Mouse (Mus musculus): Measurements from ENCODE around the gene Snrnp27.

DNA sequence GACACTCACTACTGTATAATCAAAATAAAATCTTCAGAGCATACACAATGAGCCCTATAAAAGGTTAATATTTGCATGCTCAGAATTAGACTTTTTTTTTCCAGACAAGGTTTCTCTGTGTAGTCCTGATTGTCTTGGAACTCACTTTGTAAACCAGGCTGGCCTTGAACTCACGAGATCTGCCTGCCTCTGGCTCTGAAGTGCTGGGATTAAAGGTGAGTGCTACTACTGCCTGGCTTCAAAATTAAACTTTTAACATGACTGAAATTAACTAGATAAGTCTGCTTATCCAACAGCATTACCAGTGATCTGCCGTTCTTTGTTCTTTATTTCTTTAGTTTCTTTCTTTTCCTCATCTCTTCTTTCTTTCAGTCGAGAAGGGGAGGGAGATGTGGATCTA is 3.0 kb downstream of the Snrnp27 start:
- TF ChIP-seq CTCF (conservative IDR thresholded peaks at IDR 0.05; ENCODE audit: low read length) = no peak
- TF ChIP-seq NANOG (IDR thresholded peaks at IDR 0.05; ENCODE audit: borderline replicate concordance, low read length) = no peak
